Mouse (Mus musculus) spleen, postnatal 4 days (tissue): ENCODE measurements at regions not wholly inside any gene's neighbourhood (a gene's known extent, or its start where the extent isn't known, plus 50 kb on each side); places are given as distances from the start of the nearest gene placed in this dataset.

Experiments
- DNase-seq, 2 experiments: peaks; one replicate each; pipeline ENCODE4 v3.0.0; 2022; ENCODE audit warnings: low spot score in 2 of 2

DNA sequence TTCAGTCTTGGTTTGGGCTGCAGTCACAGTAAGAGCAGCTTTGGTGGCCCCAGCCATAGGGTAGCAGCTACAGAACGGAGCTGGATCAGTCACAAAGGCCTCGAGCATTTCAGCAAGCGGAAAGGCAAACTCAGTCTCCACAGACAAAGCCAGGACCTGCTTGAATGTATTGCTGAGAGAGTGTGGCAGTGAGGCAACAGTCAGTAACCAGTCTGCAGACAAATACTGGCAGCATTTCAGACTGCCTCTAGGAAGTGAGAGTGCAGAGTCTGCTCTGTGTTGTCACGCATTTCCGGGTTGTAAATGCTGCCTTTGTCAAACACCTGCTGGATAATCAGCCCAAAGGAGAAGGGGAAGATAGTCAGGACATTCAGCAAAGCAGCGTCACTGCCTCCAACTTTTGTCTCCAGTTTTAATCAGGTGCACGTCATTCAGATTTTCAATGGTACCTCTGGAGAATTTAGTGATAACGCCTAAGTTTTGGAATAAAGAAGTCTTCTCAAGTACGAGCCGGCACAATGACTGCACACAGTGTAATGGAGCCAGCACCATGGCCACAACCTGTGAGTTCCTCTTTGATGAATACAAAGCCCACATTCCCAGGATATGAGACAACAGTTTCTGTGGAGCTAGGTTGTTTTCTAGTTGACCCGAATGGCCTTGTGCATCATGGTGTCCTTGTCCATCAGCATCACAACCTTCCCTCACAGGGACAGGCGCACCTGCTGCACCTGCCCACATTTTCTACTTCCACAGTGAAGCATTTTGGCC is 224.3 kb upstream of the Tmem161b start:
- DNase-seq, result no peak

- DNase-seq, result no peak
These were observed 200.3 kb upstream of the Tmem161b start for GRCm38 (mm10) chr13:84021771-84022170.

- DNase-seq, result no peak
These were observed 199.1 kb upstream of the Tmem161b start for GRCm38 (mm10) chr13:84023021-84023420.

GRCm38 (mm10) chr13:84023637-84024036 is 198.5 kb upstream of the Tmem161b start:
- no peak for DNase-seq

DNA sequence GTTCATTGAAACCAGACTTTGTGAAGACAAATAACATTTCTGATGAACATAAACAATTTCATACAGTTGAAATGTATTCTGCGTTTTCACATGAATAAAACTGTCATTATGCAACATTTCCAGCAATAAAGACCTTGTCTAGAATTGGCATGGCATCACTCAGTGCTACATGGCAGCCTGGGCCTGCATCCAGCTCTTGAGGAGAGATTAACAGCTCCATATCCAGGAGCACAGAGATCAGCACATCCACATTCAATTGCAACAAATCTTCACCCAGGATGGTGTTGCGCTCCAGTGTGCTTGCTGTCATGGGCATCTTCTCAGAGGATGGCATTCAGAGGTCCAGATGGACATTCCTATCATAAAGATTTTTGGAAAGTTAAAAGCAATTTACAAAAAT is 196.7 kb upstream of the Tmem161b start:
- no peak for DNase-seq

GRCm38 (mm10) chr13:84047736-84048135 is 174.4 kb upstream of the Tmem161b start:
- no peak for DNase-seq

- DNase-seq, result no peak
These were observed 169.9 kb upstream of the Tmem161b start for GRCm38 (mm10) chr13:84052221-84052620.

- DNase-seq, result no peak
These were observed 167.1 kb upstream of the Tmem161b start for GRCm38 (mm10) chr13:84054956-84055355.

GRCm38 (mm10) chr13:84055576-84055975 is 166.5 kb upstream of the Tmem161b start:
- DNase-seq, result no peak

GRCm38 (mm10) chr13:84056451-84056850 is 165.6 kb upstream of the Tmem161b start:
- DNase-seq, result no peak

DNA sequence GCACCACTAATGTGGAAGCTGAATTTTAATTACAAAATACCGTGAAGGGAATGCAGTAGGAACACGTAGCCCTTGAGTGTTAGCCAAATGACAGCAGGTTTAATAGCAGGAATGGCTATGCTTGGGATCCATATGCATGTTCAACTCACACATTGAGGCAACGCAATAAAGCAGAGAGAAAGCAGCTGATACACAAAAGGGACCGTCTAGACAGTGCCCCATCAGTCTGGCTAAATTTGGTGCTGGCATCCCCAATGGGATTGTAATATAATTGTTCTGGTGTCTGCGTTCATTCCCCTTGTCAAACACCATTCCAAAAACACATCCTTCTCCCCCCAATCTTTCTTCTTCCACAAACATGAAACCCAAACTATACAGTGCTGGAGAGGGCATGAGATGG is 165.1 kb upstream of the Tmem161b start:
- no peak for DNase-seq

DNA sequence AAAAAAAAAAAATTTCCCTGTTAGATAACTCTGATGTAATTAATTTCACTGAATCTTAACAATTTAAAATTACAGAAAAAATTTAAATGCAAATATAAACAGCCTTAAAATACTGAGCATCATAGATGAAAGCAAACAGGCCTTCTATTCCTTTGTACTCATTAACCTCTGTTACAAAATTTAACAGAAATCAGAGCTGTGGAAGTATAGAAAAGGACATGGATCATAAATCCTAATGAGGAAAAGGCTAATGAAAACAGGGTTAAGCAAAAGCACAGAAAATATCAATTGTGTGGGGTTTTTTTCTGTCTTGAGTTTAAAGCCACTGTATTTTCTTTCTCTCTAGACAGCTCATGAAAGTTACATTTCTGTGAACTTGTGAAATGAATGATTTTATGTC is 164.6 kb upstream of the Tmem161b start:
- DNase-seq, result no peak

DNA sequence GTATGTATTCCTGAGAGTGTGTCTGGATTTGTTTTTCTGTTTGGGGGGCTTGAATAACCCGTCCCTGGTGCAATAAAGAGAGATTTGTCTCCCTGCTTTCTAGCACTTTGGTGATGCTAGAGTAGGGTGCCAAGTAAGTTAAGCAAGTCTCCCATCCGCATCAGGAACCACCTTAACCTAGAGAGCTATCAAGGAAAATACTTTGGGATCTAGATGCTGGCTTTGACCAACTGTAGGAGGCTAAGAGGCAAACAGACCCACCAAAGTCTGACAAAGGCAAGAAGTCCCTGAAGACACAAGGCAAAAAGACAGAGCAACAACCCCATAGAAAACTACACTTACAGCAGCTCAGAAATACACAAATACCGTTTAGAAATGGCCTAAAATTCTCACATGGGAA is 163.8 kb upstream of the Tmem161b start:
- no peak for DNase-seq

DNA sequence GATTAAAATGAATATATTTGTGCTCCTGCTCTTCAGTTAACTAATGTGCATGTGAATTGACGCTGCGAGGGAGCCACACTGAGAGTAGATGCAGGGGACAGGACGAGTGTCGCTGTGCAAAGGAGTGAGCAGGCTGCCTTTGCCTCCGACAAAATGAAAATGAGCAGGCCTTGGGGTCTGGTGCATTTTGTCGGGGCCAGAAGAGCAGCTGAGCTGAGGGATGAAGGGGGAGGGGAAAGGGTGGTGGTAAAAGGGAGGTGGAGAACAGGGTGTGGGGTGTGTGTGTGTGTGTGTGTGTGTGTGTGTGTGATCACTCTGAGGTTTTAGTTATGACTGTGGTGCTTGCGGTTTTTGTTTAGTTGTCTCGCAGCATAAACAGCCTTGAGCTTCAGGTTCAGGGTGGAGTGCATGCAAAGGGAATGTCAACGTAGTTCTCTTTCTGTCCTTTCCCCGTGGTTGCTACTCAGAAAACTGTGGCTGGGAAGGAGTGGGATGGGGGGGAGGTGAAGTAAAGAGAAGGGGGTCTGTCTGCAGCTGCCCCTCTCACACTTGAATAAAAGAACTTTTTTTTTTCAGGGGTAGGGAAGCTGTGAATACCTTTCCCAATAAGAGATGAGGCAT is 163.0 kb upstream of the Tmem161b start:
- DNase-seq, result no peak

- DNase-seq, result no peak
These were observed 162.2 kb upstream of the Tmem161b start for GRCm38 (mm10) chr13:84059661-84060452.

GRCm38 (mm10) chr13:84060453-84060834 is 161.7 kb upstream of the Tmem161b start:
- no peak for DNase-seq

- DNase-seq, result no peak
These were observed 161.2 kb upstream of the Tmem161b start for GRCm38 (mm10) chr13:84060906-84061305.

- DNase-seq, result no peak
These were observed 160.1 kb upstream of the Tmem161b start for GRCm38 (mm10) chr13:84061820-84062480.

GRCm38 (mm10) chr13:84062616-84063015 is 159.5 kb upstream of the Tmem161b start:
- no peak for DNase-seq

DNA sequence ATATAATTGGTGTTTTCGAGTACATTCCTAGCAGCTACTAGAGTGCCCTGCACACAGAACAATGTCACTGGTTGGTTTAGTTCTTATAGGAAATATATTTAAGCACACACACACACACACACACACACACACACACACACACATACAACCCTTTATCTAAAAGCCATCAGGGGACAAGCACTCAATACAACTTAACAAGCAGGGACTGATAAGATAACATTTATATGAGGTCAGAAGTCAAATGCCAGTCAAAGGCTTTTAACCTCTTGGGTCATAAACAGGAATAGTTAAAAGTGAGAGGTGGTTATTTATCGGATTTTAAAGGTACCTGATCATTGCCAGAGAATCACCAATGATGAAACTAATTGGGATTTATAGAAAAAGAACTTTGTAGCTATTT is 158.7 kb upstream of the Tmem161b start:
- no peak for DNase-seq

- DNase-seq, result no peak
These were observed 157.7 kb upstream of the Tmem161b start for GRCm38 (mm10) chr13:84064291-84064940.
